Mouse (Mus musculus) hindlimb bud, embryonic 11.5 days (tissue): Measurements from ENCODE around the gene Chd6.

ENCODE experiments used
- DNase-seq: peaks from one replicate; pipeline ENCODE4 v3.0.0-alpha.2; 2012; ENCODE audit warnings: low read depth, low spot score; ENCODE audit errors: extremely low spot score

Chd6 gene

GRCm38 (mm10) chr2:161108933-161109371 lies at the start of gene Chd6:
Gene Chd6 (minus strand): TSS chr2:161109075.
- DNase-seq = peak; percentile 95

- DNase-seq = no peak
Observed at GRCm38 (mm10) chr2:161150004-161150842, 41.3 kb upstream of the Chd6 start.

GRCm38 (mm10) chr2:161148428-161149020 lies 39.6 kb upstream of the Chd6 start:
- DNase-seq = no peak

- no peak for DNase-seq
Observed at GRCm38 (mm10) chr2:161147656-161148427, 39.0 kb upstream of the Chd6 start.

- no peak for DNase-seq
Observed at GRCm38 (mm10) chr2:161144799-161145198, 35.9 kb upstream of the Chd6 start.

GRCm38 (mm10) chr2:161138672-161139536 lies 30.0 kb upstream of the Chd6 start:
- no peak for DNase-seq

- DNase-seq = no peak
Observed at GRCm38 (mm10) chr2:161136999-161137398, 28.1 kb upstream of the Chd6 start.

GRCm38 (mm10) chr2:161128367-161129111 lies 19.7 kb upstream of the Chd6 start:
- no peak for DNase-seq

- DNase-seq = no peak
Observed at GRCm38 (mm10) chr2:161112011-161112410, 3.1 kb upstream of the Chd6 start.

- no peak for DNase-seq
Observed at GRCm38 (mm10) chr2:161109398-161109821, 535 bp upstream of the Chd6 start.

GRCm38 (mm10) chr2:161108085-161108927 lies 569 bp downstream of the Chd6 start:
- no peak for DNase-seq

GRCm38 (mm10) chr2:161107236-161107635 lies 1.6 kb downstream of the Chd6 start:
- no peak for DNase-seq

GRCm38 (mm10) chr2:161103769-161104168 lies 5.1 kb downstream of the Chd6 start:
- no peak for DNase-seq

- DNase-seq = no peak
Observed at GRCm38 (mm10) chr2:161102102-161102501, 6.8 kb downstream of the Chd6 start.

- no peak for DNase-seq
Observed at GRCm38 (mm10) chr2:161097746-161098145, 11.1 kb downstream of the Chd6 start.

- DNase-seq = no peak
Observed at GRCm38 (mm10) chr2:161090746-161091405, 18.0 kb downstream of the Chd6 start.

- no peak for DNase-seq
Observed at GRCm38 (mm10) chr2:161090200-161090599, 18.7 kb downstream of the Chd6 start.

GRCm38 (mm10) chr2:161078590-161078989 lies 30.3 kb downstream of the Chd6 start:
- no peak for DNase-seq
